Mouse (Mus musculus): ENCODE measurements at regions not wholly inside any gene's neighbourhood (a gene's known extent, or its start where the extent isn't known, plus 50 kb on each side); places are given as distances from the start of the nearest gene placed in this dataset.

DNA sequence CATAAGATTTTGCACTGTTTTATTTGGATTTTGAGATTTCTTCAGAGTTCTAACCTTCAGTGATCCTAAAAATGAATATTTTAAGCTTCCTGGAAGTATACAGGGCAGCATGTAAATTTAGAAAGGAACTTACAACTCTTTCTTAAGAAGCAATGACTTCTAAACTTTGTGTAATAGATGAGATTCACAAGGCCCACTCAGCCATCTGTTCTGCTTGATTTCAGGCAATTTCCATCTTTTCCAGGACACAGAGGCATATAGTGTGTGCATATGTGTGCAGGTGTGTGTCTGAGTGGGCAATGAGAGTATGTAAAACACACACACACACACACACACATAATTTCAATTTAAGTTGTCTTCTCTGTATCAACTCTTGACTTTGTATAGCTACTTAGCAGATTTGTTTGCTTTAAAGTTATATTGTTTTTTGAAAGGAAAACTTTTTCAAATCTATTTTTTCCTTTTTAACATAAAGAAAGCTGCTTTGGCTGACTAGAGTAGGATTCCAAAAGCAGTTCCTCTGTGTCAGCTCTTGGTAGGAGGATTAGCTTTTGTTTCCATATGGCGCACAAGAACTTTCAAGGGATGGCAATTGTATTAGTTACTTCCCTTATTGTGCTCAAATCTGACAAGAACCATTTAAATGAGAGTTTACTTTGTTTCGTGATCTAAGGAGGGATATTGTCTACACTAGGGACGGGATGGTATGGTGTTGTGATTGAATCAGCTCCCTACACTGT is 387.6 kb downstream of the D3Ertd751e start:
- DNase-seq = no peak

DNA sequence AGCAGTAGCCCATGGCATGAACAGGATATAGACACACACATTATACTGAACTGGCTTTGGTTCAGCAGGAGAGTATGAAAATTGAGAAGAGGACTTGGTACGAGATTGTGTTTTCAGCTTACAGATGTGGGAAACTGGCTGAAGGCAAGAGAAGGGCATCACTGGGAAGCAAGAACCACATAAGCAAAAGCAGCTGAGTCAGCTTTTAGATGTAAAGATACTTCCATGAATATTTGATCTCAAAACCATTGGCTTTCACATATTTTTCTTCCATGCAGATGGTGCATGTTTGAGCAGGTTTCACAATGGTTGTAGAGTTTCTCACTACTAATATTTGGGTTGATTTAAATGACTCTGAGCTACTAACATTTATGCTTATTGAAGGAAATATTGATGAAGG is 389.9 kb downstream of the D3Ertd751e start:
- DNase-seq = no peak

DNA sequence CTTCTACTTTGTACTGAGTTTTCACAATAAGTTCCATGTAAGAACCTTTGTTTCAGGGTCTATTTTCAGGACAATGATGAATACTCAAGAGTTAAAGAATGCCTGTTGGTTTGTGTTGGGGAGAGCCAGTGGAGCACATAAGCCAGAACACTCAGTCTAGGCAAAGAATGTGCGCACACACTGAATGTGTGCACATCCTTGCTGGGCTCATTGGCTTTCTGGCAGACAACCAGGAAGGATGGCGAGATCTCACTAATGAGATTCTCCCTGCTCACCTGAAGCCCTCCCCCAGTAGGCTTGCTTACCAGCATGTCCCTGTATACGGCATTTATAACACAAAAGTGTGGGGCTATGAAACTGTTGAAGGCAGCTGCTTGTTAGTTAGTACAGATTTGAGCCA is 411.0 kb downstream of the D3Ertd751e start:
- DNase-seq = no peak

DNA sequence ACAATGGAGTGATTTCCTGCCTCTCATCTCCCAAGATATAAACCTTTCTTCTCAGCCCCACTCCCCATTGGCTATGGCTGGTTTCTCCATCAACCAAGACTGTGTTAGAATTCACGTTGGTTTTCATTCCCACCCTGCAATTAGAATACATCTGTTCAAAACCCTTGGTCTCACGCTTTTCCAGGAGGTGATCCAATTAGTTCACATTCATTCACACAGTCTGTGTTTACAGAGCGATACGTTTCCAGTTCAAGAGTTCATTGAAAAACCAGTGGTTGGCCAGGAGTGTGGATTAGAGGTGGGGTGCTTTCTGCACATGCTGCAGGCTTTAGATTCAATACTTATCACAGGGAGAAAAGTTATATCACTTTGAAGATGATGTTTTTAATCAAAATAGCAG is 412.5 kb downstream of the D3Ertd751e start:
- peak; percentile 2 for DNase-seq

DNA sequence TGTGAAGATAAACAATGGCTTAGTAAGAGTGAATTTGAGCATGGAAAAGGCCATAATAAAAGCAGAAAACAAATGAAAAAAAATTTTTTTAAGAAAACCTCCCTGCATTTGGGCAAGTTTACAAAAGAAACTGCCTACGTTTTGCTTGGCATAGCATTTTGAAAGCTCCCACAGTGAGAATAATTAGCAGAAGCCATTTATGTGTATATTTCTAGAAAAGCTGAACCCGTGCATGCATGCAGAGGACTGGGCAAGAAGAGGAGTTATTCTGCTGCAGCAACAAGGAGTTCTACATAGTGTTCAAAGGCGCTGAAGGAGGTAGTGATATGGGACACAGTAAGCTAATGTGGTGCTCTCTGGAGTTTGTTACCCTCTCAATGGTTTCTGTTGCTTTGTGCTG is 421.3 kb downstream of the D3Ertd751e start:
- DNase-seq = no peak

DNA sequence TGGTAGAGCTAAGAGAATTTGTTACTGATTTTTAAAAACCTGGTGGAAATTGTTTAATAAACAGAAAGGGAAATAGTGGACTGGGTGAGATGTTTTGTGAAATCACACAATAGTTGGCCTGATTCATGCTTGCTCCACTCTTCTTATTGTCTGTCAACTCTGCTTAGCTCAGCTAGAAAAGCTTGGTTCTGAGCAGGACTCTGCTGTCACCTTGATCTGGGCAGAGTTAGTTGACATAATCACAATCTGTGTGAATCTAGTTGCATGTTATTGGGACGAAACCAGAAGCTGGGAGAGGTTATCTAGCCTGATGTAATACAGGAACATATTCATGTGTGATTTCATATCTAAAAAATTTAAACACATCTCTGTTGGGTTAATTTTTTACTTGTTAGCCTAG is 456.8 kb downstream of the D3Ertd751e start:
- DNase-seq = peak; percentile 67

DNA sequence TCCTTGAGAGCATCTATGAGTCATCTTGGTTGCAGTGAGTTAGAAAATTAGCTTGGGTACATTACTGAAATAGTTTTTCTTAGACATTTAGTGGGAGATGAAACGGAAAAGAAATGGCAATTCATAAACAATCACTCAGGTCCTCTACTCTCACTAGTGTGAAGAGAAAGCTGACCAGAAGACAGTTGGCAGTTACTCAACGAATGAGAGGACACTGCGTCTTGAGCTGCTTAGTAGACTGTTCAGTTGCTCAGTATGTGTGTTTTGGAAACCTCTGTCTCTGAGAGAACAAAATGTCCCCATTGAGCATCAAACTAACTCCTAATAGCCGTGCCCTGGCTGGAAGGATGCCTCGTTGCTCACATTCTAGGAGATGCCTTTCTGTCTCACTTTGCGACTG is 459.0 kb downstream of the D3Ertd751e start:
- DNase-seq = no peak

DNA sequence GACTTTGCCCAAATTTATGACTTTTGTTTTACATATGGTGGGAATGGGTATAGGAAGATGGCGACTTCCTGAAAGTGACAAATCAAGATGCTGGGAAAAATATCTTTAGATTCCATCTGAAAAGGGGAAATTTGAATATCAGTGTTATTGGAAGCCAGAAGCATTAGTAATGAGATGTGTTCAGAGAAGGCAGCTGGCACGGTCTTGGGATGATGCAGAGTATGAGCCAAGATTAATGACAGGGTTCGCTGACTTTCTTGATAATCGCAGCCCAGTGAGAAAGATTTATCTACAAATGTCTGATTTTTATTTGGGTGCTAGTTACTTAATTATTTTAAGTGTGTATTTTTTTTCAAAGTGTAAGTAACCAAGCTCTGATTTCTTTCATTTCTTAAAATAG is 463.2 kb downstream of the D3Ertd751e start:
- no peak for DNase-seq

DNA sequence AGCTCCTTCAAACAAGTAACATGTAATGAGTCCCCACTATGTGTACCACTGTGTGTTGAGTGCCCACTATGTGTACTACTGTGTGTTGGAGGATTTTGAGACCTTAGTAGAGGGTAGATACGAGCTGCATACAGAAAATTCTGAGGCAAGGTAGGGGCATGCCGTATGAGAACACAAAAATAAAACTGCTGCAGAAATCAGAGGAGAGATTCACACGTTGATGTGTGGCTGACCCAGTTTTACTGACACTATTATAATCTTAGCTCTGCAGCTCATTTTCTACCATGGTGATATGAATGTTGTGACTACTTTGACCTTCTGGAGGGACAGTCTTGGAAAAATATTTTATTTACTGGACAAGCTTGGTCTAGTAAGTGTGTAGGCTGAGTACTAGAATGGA is 469.0 kb downstream of the D3Ertd751e start:
- no peak for DNase-seq

DNA sequence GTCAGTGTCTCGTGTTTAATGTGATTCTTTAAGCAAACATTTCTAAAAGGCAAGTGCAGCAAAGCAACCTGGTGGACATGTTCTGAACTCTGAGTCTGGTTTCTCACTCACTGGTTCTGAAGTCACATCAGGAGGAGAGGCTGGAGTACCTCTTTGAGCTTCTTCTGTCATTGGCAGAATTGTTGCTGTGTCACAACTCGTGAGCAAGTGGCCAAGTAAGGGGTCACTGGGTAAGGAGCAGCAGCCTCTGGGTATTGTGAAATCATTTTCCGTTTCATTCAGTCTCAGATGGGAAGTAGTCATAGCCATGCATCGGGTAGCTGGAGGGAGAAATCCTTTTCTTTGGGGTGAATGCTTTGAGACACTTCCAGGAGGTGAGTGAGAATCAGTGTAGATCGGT is 470.0 kb downstream of the D3Ertd751e start:
- peak; percentile 29 for DNase-seq

DNA sequence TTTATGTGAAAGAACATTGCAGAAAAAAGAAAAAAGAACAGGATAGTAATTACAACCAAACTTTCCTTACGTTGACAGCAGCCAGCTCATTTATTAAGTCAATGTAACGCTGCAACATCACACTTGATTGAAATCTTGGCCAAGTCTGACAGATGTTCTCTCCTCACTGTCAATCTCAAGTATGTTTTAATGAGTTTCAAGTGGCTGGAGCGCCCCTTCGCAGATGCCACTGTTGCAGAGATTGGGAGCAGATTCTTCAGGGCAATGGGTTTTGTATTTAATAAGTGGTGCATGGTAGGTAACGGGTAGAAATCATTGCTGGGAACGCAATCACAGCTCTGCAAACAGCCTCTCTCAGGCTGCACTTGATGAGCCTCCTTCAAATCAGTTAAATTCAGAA is 470.8 kb downstream of the D3Ertd751e start:
- DNase-seq = peak; percentile 24

DNA sequence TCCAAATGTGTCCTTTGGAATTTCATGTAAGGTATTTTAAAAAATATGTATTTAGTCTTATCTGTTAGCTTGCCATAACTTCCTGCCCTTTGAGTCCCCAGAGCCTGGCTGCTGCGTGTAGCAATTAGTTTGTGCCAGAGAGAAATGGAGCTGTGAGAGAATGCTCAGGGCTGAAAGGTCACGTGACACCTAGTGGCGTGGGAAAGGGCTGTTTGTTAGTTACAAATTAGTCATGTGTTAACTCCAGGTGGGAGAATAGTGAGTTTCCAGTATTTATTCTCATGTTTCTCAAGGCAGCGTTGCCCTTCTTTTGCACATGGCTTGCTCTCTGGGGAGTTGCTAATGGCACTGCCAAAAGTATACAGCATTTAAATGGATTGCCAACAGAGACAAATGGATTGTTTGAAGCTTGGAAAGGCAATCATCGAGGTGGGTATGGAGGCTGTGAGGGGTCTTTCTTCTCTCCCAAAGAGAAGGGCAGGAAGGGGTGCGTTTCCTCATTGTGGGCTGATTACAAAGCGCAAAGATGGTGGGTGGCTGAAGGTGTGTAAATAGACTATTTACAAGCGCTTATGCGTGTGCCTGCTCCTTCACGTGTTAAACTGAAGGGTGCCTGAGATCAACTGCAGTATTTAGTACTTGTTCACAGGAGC is 472.3 kb downstream of the D3Ertd751e start:
- peak; percentile 37 for DNase-seq

DNA sequence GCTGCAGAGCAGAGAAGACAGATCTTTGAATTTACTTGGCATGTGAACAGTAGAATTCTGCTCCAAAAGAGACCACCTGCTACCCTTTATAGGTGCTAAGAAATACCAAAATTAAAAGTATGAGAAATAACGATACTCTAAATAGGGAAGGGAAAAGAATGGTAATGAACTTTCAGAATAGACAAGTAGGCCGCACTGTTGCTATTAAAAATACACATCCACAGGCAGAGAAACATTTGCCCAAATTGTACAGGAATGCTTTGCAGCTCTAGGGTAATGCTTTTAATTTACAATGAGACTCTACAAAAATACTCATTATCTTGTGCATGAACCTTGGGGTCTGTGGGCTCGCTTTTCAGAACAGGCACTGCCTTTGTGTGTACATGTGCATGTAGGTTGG is 476.3 kb downstream of the D3Ertd751e start:
- no peak for DNase-seq

DNA sequence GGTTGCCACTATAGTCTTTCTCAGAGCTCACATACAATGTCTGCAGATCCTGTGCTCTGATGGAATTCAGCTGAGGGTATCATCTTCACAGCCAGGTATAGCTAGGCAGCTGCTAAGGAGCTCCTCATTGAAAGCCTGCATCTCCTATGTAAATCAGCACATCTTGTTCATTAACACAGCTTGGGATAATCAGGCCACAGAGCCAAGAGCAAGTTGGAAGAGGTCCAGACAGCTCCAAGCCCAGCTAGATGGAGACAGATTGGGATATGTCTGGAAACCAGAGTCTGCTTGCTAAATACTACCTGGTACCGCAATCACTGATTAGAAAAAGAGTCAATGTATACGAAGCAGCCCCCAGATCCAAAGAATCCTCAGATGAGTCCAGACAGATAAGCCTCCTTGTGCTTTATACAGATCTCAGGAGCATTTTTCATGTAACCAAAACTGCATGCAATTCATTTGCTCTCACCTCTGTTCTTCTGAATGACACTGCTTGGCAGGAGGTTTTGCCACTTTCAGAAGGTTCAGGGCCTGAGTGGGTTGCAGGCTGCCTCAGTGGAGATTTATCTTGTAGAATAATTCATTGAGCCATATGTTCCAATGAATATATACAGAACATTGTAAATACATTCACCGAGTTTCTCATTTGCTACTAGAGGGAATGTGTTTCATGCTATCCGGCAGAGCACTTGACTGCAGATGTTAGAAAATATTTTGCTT is 485.4 kb downstream of the D3Ertd751e start:
- no peak for DNase-seq

DNA sequence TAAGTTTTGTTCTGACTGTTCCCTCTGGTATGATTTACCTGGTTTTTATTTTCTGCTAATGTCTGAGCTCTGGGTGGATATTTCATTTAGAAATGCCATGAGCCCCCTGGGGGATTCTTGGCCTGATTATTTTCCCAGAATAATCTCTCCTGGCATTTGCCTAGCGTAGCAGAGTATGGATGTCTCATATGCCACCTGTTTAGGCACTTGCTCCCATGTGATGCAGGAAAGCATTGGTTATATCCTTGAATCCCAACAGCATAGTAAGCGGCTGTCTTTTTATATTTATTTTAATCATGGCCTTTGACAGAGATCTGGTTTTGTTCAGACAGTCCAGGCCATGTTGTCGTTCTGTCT is 486.0 kb downstream of the D3Ertd751e start:
- no peak for DNase-seq

DNA sequence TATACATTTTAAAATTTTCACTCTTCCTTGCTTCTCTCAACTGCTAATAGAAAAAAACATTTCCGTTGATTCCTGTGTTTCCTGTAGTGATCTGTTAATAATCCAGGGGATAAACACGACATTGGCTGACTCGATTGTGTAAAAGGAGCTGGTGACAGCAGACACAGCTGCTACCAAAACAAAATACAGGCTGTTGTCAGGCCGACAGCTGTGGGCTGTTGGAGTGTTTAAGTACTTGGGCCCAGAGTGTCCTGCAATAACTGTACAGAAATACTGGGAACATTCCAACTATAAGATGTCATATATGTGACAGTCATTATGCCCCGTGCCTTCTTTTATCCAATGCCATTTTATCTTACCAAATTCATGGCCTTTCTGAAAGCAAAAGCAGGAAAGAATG is 489.9 kb downstream of the D3Ertd751e start:
- DNase-seq = no peak

DNA sequence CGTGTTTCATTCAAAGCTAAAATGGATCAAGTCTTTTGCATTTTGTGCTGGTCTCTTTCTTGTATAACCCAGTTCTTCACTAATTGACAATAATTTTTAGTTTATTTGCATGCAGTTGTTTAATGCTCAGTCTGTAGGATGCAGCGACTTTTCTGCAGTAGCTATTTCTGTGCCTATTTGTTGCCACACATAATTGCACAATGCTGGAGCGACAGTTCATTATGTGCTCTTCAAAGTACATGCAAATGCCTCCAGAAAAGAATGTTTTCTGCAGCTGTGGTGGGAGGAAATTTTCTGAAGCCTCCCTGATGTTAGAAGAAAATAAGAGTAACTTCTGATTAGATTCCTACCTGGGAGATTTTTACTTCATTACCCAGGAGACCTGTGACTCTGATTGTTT is 491.3 kb downstream of the D3Ertd751e start:
- no peak for DNase-seq

DNA sequence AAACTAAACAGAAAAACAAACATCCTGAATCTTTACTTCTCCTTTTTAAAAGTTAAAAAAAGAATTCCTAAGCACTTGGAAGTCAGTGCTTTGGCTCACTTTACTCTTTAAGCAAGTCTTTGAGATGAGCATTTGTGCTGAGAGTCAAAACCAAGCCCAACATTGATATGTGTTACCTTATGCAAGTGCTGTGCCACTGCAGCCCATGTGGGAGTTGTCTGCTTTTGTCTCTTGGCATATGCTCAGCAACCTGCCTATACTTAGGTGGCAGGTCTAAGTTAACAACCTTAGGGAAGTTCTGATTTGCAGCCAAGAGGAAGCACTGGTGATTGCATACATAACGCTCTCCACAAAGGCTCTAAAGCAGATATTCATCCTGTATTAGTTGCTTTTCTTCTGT is 493.1 kb downstream of the D3Ertd751e start:
- no peak for DNase-seq
